Mouse (Mus musculus) gastrocnemius, adult 2 months (tissue): ENCODE data around the gene Gm47841. TPM values are rescaled to one million over a fixed set of nuclear protein-coding genes. Genes with fewer than 3 reads are reported as not detected.

Experiments
- DNase-seq: peaks from one replicate; pipeline ENCODE4 v3.0.0; 2022
- H3K27ac ChIP-seq: fragments of 200-600 bp; 2 replicates; pipeline ENCODE4 v1.8.1; 2022; ENCODE audit warnings: mild to moderate bottlenecking
- H3K4me3 ChIP-seq: fragments of 200-600 bp; 2 replicates; pipeline ENCODE4 v1.8.1; 2022; ENCODE audit warnings: mild to moderate bottlenecking, moderate library complexity
- CTCF ChIP-seq: fragments of 200-600 bp; IDR thresholded peaks from 2 replicates; pipeline ENCODE4 v1.8.1; 2022; ENCODE audit warnings: antibody characterized with exemption, mild to moderate bottlenecking, moderate library complexity
- intact Hi-C: fragments of 180-260 bp; cut with DNase I; formaldehyde crosslinking; loops from one replicate; pipeline ENCODE4 v1.15.1; 2025
- total RNA-seq, 2 experiments: library from RNA; stranded (reverse); gene quantifications; 2 replicates each; pipeline ENCODE4 v1.2.3; 2021

Gm47841 gene
- total RNA-seq, 2 experiments from 2014 or later = not detected

DNA sequence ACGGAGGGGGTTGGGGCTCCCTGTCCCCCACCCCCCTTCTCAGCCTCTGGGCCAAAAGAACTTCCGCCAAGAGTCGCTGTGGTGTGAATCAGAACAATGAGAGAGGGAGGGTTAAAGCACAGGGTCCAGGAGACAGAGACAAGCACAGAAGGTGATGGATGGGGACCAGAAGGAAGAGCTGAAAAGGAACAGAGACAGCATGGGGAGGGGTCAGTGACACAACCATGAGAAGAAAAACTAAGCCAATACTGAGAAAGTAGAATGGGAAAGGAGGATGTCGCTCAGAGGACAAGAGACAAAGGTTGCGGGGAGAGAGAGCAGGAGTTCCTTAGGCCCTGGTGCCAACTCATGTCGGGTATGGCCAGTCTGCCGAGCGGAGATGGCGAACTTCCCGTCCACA lies 4.7 kb upstream of the Gm47841 start:
- H3K4me3 ChIP-seq = no peak overlapping the region
- intact Hi-C loops = no loop called here
- no peak for DNase-seq
- no peak overlapping the region for H3K27ac ChIP-seq
- TF ChIP-seq CTCF = no peak

DNA sequence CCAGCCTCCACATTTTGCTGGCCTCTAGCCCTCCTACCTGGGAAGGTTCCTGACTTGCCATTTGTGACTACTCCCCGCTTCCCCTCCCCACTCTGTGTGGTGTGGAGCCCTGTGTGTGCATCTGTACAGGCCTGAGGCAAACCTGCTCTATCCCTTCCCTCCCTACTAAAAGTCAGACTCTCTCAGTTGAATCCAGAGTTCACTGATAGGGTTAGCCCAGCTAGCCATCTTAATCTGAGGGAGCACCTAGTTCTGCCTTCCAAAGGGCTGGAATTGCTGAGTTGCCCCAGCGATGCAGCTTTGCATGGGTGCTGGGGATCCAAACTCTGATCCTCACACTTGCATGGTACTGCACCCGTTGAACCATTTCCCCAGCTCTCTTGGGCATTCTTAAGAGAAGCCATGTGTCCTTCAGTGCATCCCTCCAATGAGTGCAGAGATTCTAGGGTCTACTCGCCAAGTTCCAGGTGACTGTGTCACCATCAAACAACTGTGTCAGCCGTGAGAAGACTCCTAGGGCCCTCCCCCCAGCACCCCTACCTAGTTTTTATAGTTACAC lies 1.2 kb upstream of the Gm47841 start:
- Histone ChIP-seq H3K4me3 (no peak overlapping the region), H3K27ac (no peak overlapping the region)
- no peak for TF ChIP-seq CTCF
- DNase-seq = no peak
- intact Hi-C loops = no loop called here

DNA sequence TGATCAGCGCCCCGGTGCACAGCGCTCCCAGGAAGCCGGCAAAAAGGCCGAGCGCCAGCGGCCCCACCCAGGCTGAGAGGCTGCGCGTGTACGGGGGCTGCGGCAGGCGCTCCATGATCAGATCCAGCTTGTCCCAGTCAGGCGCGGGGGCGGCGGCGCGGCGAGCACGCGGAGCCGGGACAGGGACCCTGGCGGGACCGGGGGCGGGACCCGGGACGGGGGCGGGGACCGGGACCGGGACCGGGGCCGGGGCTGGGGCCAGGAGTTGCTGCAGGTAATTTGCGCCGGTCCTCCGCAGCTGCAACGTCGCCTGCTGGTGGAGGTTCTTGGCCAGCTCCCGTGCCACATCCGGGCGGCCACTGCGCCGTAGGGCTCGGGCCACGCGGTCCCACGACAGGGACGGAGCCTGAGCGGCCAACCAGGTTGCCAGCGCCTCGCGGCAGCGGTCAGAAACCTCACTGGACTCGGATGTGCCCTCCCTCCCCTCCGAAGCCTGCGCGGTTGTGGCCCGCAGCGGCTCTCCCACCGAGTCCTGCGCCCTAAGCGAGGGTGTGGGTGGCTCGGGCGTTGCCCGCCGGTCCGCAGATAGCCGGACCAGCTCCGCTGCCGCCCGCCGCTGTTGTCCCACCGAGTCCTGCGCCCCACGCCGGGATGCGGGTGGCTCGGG lies 537 bp downstream of the Gm47841 start:
- Histone ChIP-seq H3K27ac (peak overlapping the region; percentile 10; the same call in 1 of the 2 replicates), H3K4me3 (peak overlapping the region; percentile 66)
- intact Hi-C loops = no loop called here
- DNase-seq = peak; percentile 64
- TF ChIP-seq CTCF = no peak

DNA sequence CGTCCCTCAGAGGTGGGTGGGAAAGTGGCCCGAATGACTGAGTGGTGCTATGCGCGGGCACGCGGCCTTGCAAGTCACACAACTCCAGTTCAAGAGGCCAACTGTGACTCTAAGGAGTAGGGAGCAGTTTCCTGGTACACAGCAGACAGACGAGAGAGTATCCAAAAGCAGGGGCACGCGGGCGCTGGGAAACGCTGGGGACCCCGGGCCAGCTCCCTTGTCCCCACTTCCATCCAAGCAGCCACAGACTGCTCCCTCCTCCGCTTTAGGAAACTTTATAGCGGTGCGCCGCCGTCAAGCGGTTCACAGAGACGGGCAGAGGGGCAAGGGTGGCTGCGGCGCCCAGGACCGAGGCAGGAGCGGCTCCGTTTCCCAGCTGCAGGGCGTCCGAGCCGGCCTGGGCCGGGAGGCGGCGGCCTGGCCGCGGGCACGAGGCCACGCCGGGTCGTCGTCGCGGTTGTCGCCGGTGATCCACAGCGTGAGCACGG lies 1.1 kb downstream of the Gm47841 start:
- peak overlapping the region; percentile 66 for H3K4me3 ChIP-seq
- intact Hi-C loops = no loop called here
- no peak for DNase-seq

DNA sequence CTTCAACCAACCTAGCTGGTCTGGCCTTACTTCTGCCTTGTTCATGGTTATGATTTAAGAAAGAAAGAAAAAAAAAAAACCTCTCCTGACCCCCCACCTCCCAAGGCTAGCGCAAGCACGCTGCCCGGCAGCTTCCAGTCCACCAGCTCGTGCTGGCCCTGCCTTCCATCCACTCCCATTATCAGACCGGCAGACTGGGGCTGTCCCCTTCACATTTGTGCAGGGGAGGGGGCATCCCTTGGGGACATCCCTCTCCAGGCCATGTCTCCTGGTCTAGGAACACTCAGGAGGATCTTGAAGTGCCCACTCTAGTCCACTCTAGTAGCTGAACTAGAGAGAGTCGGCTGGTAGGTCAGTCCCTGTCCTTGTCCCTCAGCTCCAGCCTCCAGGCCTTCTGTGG lies 2.7 kb downstream of the Gm47841 start:
- Histone ChIP-seq H3K4me3 (no peak overlapping the region), H3K27ac (no peak overlapping the region)
- TF ChIP-seq CTCF = no peak
- intact Hi-C loops = loop anchor here (5.0 kb wide), 1 partner anchor 287 kb away; no protein-coding TSS in a partner anchor
- DNase-seq = no peak

More for the DNA sequence above, 1.1 kb downstream of the Gm47841 start:
- TF ChIP-seq CTCF = no peak
- H3K27ac ChIP-seq = no peak overlapping the region

GRCm38 (mm10) chr15:101042613-101043012 lies 4.6 kb downstream of the Gm47841 start:
- Histone ChIP-seq H3K27ac (no peak overlapping the region), H3K4me3 (no peak overlapping the region)
- peak; percentile 77 for TF ChIP-seq CTCF
- intact Hi-C loops = loop anchor here (5.0 kb wide), 1 partner anchor 285 kb away; no protein-coding TSS in a partner anchor
- DNase-seq = peak; percentile 67

DNA sequence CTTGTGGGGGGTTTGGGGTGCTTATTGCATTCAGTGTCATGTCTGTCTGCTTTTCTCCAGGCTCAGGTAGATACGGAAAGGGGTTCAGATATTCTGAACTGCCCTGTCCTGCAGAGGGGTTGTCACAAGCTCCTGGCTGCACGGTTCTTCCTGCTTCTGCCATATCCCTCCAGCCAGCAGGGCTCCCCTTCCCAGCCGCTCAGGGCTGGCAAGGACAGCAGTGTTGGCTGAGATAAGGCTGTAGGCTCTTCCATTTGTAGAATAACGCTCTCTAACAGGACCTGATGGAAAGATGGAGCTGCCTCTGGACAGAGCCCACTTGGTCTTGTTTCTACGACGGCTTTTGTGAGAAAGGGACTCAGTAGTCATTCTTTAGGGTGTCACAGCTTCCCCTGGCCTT lies 5.2 kb downstream of the Gm47841 start:
- no peak overlapping the region for H3K4me3 ChIP-seq
- DNase-seq = no peak
- TF ChIP-seq CTCF = no peak
- intact Hi-C loops = loop anchor here (5.0 kb wide), 1 partner anchor 285 kb away; no protein-coding TSS in a partner anchor
- no peak overlapping the region for H3K27ac ChIP-seq

GRCm38 (mm10) chr15:101039651-101040050 lies 7.5 kb downstream of the Gm47841 start:
- no peak overlapping the region for H3K27ac ChIP-seq
- H3K4me3 ChIP-seq = no peak overlapping the region
- TF ChIP-seq CTCF = peak; percentile 29; the same call in 1 of the 2 replicates
- DNase-seq = no peak
- intact Hi-C loops = loop anchor here (5.0 kb wide), 1 partner anchor 282 kb away; no protein-coding TSS in a partner anchor

- Histone ChIP-seq H3K27ac (no peak overlapping the region), H3K4me3 (no peak overlapping the region)
- intact Hi-C loops = no loop called here
- DNase-seq = no peak
- TF ChIP-seq CTCF = no peak
These were observed 18.2 kb downstream of the Gm47841 start for GRCm38 (mm10) chr15:101028960-101029359.

DNA sequence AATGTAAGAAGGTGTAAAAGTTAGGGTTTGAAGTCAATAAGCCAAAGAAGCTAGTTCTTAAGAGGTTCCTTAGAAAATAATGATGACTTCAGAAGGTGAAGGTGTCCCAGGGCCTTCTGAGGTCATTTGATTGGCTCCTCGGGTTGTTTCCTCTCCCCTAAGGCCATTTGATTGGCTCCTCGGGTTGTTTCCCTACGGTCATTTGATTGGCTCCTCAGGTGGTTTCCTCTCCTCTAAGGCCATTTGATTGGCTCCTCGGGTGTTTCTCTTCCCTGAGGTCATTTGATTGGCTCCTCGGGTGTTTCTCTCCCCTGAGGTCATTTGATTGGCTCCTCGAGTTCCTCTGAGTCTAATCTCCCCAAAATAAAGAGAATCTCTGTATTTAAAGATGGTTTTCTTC lies 35.8 kb downstream of the Gm47841 start:
- Histone ChIP-seq H3K4me3 (no peak overlapping the region), H3K27ac (no peak overlapping the region)
- intact Hi-C loops = no loop called here
- no peak for TF ChIP-seq CTCF
- DNase-seq = no peak

GRCm38 (mm10) chr15:101008386-101009010 lies 38.7 kb downstream of the Gm47841 start:
- H3K4me3 ChIP-seq = no peak overlapping the region
- no peak overlapping the region for H3K27ac ChIP-seq
- TF ChIP-seq CTCF = no peak
- intact Hi-C loops = no loop called here
- no peak for DNase-seq

DNA sequence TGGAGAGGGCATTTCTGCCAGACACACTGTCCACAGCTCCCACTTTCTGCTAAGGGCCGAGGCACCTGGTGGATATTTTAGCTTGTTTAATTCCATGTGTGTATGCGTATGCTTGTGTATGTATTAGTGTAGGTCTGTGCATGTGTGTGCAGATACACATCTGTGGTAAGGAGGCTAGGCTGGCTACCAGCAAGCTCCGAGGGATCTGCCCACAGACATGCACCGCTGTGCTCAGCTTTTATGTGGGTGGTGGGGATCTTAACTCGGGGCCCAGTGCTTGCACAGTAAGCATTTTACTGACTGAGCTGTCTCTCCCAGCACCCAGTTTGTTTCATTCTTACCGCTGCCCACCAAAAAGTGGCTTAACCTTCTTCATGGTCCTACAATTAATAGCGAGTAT lies 40.0 kb downstream of the Gm47841 start:
- intact Hi-C loops = no loop called here
- no peak for DNase-seq
- no peak for TF ChIP-seq CTCF
- no peak overlapping the region for H3K27ac ChIP-seq
- no peak overlapping the region for H3K4me3 ChIP-seq

GRCm38 (mm10) chr15:101006251-101007040 lies 40.8 kb downstream of the Gm47841 start:
- Histone ChIP-seq H3K27ac (no peak overlapping the region), H3K4me3 (peak overlapping the region; percentile 70)
- no peak for TF ChIP-seq CTCF
- peak; percentile 63 for DNase-seq
- intact Hi-C loops = no loop called here
